Mouse (Mus musculus) granulocyte monocyte progenitor cell, adult 5-6 weeks (primary cell): ENCODE measurements around the gene Gtf2f1. TPM values are rescaled to one million over a fixed set of nuclear protein-coding genes. Genes with fewer than 3 reads are reported as not detected.

ENCODE experiments used
- ATAC-seq: replicated peaks from 2 replicates; pipeline ENCODE4 v1.8.0; 2016; ENCODE audit warnings: mild to moderate bottlenecking, moderate TSS enrichment, inconsistent platforms; ENCODE audit not compliant: poor library complexity, severe bottlenecking
- total RNA-seq, 2 experiments: library from RNA; stranded (forward) in 1 of 2; stranded (reverse) in 1 of 2; fragments of 200-712, 200-1000 nt in 1 of 2; fragments of >200 nt in 1 of 2; fragmentation: Nextera tagmentation in 1 of 2; gene quantifications; 2 replicates each; pipeline ENCODE4 v1.2.3; 2014 to 2017

Gene Gtf2f1
- total RNA-seq (2014; fragmentation: Nextera tagmentation) = 47.6 and 63.8 TPM in 2 replicates
- 103 and 116 TPM in 2 replicates for total RNA-seq (2017)

DNA sequence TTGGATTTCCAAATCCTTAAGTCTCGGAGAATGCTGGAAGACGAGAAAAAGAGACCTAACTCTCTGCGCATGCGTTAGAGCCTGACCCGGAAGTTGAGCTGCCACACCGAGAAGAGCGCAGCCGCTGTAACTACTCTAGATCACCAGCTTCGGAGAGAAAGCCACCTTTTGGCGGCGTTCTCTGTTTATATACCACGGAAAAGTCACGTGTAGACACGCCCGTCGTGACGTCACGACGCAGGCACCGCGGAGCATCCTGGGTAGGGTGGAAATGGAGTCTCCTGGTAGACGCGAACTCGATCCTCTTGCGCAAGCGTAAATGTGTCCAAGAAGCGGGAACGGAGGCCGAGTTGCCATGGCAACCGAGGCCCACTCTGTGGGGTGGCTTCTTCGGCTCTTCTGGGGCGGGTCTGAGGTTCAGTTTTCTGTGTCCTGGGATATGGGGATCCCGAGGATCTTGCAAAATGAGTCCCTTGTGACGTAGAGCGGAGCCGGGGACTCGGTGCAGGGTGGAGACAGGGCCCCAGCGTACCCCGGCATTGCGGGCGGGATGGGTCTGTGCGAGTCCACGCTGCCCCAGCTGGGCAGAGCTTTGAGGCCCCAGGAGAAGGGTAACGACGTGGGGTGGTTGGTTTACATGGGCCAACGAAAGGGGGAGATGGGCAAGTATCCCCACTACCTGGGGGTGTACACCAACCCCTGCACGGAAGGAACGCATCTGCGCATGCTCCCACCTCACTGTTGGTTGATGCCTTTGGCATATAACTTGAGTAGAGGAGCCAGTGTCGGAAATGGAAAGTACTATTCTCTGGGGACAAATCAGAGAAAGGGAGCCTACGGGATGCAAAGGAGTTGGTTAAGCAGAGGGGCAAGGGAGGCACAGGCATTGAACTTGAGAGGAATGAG, at the start of gene Gtf2f1, which contains the start of gene Gm17949:
Gene Gtf2f1, minus strand, starts transcription at position 53 of the 906 bp plus-strand sequence.
Gene Gm17949, plus strand, starts transcription at position 234 of the 906 bp plus-strand sequence.
- peak; percentile 85 for ATAC-seq

DNA sequence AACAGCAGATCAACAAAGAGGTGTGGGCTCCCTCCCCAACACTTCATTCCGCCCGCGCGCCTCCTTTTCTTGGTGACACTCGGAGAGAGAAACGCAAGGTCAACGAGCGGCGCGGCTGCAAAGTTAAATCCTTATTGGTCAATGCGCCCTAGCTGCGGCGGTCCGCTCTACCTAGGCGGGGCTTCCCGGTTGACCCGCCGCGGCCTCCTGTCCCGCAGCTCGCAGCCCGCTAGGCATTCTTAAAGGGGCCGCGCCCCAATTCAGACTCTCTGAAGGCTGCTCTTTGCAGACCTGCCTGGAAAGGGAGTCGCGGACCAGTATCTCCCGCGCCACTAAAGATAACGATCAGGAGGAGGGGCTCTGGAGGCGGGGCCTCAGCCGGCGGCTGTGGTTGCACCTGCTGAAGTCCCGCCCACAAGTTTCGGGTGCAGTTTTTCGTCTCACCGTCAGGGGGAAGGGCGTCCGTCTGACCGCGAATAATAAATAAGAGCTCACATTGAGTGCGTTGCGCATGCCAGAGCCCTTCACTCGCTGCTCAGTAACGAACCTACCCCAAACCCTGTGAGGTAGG, 49.2 kb upstream of the Gtf2f1 start:
- ATAC-seq = peak; percentile 77

DNA sequence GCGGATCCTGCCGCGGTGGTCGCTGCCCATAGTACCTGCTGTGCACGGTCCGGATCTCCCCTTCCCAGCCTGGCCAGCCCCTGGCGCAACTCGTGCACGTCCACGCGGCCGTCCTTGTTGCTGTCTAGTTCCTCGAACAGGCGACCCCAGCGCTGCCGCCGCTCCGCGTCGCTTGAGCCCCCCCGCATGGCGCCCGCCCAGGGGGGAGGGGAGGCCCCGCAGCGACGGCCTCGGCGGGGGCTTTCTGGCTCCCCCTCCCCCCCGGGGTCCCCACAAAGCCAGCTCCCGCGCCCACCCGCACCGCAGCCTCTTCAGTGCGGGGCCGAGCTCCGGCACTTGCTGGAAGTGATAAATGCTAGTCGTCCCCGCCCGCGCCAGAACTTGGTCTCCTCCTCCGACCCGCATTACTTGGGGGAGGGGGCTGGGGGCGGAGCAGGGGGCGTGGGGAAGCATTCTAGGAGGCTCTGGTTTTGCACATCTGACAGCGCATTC, 48.4 kb upstream of the Gtf2f1 start, which contains the start of gene Slc25a23:
Gene Slc25a23, minus strand, starts transcription at position 378 of the 492 bp plus-strand sequence.
- ATAC-seq = peak; percentile 13; the same call in 1 of the 2 replicates

DNA sequence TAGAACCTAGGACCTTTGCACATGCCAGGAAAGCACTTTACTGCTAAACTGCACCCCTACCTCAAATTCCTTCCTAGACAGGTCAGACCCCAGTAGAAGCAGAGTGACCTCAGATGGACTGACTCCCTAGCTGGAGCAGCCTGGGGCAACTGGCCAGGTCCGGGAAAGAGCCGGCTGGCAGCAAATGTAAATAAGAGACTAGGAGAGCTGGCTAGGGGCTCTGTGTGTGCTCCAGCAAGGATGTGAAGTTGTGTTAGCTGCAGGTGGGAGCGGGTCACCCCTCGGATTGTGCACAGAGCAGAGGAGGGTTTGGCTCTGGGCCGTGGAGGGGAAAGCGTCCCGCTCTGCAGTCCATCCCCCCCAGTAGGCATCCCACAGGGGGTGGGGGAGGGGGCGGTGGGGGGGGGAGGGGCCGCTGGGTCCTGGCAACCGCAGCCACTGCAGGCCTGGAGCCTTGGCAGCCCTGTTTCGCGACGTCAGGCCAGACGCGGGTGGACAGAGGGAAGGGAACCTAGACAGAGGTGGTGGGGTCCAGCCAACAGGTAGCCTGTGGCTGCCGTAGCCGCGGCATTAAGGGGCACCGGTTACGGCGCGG, 47.9 kb upstream of the Gtf2f1 start, which contains the start of gene Crb3:
Gene Crb3, plus strand, starts transcription at position 215 of the 595 bp plus-strand sequence.
- no peak for ATAC-seq

DNA sequence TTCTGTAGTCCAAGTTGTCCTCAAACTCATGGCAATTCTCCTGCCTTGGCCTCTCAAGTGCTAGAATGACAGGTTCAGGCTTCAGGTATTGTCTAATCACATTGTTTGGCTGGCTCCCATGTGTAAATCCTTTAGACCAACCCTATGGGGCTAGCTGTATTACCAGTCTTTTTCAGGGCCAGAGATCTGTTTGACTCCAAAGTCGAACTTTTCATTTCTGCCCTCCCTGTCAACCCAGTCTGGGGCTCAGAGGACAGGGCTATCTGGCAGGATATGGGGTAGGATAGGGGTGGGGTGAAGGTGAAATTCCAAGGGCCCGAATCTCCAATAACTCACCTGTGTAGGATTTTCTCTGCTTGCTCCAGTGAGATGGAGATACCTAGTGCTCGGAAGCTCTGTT, 45.2 kb upstream of the Gtf2f1 start:
- no peak for ATAC-seq

DNA sequence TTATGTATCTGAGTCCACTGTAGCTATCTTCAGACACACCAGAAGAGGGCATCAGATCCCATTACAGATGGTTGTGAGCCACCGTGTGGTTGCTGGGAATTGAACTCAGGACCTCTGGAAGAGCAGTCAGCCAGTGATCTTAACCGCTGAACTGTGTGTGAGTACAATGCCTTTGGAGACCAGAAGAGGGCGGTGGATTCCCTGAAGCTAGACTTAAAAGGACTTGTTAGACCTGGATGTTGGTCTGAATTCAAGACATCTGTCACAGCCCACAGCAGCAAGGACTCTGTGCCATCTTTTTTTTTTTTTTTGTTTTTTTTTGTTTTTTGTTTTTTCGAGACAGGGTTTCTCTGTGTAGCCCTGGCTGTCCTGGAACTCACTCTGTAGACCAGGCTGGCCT, 40.6 kb upstream of the Gtf2f1 start:
- ATAC-seq = peak; percentile 63

DNA sequence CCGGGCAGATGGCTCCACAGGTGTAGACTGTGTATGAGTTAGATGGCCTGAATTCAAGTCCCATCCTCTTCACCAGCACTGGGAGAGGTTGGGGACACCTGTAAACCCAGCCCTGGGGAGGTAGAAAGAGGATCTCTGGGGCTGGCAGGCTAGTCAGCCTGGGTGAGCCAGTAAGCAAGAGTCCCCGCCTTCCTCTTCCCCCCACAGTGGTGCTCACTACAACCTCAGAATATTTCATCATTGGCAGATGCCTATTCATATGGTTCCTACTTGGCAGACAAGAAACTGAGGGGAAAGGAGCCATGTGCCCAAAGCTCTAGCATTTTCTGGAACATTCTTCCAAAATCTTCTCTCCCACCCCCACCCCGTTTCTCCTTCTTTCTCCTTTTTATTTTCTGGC, 37.7 kb upstream of the Gtf2f1 start:
- ATAC-seq = peak; percentile 82

DNA sequence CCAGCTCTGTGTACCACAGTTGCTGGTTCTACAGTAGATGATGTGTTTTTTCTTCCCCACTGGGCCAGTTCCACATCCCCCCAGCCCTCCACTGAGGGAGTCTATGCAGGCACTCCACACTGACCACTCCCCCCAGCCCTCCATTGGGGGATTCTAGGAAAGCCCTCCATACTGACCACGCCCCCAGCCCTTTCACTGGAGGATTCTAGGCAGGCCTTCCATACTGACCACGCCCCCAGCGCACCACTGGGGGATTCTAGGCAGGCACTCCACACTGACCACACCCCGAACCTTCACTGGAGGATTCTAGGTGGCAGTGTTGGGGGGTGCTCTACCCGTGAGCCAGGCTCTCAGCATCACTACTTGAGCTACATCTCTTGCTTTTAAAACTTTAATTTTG, 36.3 kb upstream of the Gtf2f1 start:
- ATAC-seq = peak; percentile 42

DNA sequence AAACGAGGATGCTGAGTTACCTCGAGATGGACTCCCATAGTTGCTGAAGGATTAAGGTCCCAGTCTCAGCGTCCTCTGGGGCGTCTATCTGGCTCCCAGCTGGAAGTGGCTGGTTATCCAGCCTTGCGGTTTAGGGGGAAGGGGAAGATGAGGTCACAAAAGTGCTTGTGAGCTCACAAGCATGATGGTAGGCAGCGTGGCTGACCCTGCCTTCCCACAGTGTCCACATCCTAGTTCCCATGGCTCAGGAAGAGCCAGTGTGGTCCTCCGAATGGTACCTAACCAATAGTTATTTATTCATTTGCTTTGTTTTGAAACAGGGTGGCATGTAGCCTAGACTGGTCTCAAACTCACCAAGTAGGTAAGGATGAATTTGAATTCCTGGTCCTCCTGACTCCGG, 30.5 kb upstream of the Gtf2f1 start, which contains the start of gene Slc25a41:
Gene Slc25a41, minus strand, starts transcription at position 101 of the 400 bp plus-strand sequence.
- no peak for ATAC-seq

DNA sequence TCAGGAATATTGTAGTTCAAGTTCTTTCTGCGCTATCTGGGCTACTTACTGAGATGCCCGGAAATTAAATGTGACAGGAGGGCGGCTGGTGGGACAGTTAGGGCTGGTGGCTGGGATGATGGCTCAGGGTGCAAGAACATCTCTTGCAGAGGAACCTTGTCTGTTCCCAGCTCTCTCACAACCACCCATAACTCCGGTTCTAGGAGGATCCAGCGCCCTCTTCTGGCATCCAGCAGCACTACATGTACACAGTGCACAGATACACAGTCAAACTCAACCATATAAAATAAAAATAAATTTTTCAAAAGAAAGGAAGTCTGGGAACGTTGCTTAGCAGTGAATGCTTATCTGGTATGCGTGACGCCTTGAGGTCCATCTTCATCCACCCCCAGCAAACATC, 27.9 kb upstream of the Gtf2f1 start:
- ATAC-seq = peak; percentile 38; the same call in 1 of the 2 replicates

DNA sequence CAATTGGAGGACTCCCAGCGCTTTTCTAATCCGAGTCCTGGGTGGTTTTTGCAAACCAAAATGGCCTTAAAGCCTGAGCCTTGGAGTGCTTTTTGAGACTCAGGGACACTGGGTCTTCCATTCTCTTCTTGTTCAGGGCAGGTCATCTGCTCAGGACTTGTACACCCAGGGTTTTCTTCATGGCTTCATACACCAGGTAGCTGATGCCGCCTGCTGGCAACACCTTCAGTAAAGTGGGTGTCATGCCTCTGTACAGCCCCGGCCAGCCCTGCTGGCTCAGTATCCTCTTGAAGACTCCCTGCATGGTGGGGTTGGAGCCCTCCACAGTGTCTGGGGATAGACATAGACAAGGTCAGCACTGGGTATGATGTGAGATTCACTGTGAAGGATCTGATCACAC, 21.8 kb upstream of the Gtf2f1 start:
- no peak for ATAC-seq

DNA sequence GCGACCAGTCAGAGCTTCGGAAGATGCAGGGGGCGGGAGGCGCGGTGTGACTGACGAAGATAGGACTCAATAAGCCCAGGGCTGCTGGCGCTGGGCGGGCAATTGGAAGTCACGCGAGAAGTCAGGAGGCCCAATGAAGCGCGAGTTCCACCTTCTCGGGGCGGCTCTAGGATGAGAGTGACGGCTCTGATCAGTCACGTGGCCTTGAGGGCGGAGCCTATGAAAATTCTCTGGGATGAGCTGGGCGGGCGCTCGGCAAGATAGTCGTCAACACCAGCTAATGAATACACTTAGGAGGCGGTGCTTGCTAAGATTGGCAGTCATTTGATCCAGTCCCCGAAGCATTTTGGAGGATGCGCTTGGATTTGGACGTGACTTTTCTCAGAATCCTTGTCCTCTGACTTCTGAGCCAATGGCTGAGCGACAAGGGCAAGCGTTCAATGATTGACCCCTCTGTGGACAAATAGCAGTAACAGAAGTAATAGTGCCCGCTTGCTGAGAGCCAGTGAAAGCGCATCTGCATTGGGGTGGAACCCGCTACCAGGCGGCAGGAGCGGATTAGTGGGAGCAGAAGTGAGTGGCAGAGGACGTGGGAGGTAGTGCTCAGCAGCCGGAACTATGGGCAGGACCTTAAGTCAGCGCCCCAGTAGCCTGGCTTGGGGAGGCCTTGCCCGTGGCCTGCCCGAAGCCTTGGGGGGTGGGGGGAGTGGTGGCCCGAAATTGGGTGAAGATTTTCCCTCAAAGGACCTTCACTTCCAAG, 20.8 kb upstream of the Gtf2f1 start:
- ATAC-seq = peak; percentile 80

DNA sequence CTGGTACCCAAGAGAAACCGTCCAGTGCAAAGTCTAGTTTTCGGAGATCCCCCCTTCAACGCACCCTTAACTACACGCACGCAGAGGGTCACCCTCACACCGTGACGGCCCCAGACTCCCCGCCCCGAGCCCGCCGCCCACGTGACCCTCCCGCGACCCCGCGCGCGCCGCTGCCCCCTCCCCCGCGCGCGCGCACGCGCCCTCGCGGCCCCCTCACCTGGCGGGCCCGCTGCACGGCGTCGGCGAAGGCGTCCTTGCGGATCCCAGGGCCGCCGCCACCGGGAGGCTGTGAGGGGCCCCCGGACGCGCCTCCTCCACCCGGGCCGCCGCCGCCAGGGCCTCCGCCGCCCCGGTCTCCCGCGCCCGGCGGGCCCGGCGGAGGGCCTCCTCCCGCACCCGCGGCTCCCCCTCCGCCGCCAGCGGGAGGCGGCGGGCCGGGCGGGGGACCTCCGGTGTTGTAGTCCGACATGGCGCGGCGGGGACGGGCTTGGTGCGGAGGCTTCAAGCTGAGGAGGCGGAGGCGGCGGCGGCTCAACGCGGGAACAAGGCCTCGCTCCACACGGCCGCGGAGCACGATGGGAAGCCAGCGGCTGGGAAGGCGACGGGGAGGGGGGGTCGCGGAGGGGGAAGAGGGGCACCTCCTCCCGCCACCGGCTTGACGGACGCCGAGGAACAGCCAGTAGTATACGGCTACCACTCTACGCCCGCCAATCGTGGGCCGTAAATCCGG, 20.0 kb upstream of the Gtf2f1 start, which contains the start of gene Khsrp:
Gene Khsrp, minus strand, starts transcription at position 592 of the 730 bp plus-strand sequence.
- no peak for ATAC-seq

DNA sequence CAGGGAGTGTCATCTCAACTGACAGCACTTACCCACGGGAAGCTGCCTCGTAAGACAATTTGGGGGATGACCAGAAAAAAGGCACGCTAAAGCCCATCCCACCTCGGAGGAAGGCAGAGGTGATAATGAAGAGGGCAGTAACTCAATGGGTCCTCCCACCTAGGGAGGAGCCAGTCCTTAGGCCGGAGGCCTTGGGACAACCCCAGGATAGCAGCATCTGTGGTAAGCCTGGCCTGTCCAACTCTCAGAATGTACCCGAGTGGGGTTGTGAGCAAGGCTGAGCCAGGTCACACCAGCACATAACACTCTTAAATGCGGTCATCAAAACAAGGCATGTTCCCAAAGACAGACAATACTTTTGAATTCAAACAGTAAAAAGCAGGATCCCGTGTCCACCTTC, 18.6 kb upstream of the Gtf2f1 start:
- ATAC-seq = no peak

DNA sequence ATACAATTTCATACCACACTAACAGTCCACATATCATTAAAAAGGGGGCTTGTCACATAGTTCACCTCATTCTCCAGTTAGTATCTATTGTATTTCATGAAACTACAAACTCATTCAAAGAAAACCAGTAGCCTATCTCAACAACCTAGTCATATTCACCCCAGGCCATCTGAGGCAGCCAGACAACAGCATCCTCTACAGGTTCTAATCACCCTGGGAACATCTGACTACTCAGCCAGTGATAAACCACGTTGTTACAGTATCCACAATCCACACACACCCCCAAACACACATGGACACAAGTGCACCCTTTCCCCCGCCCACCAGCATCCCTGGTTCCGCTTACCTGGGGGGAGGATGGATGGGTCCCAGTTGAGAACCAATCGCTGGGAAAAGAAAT, 16.4 kb upstream of the Gtf2f1 start:
- ATAC-seq = no peak

DNA sequence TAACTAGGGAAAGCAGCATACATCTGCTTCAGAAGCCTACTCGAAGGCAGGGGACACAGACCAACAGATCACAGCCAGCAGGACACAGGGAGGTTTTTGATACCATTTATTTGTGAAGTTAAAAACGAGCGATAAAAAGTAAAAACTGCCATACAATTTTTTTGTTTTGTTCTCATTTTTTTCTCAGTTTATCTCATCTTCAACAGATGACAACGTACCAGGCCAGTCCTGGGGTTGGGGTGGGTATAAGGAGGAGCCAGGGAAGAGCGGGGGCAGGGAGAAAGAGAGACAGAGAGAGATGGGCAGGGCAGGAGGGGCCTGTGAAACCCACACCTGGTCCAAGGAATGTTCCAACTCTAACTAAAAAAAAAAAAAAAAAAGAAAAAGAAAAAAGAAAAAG, 9.9 kb upstream of the Gtf2f1 start:
- no peak for ATAC-seq

DNA sequence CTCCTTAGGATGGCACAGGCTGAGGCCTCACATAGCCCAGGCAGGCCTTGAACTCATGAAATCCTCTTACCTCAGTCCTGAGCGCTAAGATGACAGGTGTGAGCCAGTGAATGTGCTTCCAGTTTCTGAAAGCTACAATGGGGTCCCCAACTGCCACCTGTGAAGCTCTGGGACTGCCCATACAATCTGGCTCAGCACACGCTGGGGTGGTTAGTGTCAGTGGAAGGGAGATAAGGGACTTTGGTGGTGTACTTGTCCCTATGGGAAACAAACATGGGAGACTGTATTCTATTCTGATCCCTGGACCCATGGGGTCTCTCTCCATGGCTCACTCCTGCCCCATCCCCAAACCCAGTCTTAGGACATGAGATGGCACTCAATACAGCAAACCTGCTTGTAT, 8.6 kb upstream of the Gtf2f1 start:
- no peak for ATAC-seq

DNA sequence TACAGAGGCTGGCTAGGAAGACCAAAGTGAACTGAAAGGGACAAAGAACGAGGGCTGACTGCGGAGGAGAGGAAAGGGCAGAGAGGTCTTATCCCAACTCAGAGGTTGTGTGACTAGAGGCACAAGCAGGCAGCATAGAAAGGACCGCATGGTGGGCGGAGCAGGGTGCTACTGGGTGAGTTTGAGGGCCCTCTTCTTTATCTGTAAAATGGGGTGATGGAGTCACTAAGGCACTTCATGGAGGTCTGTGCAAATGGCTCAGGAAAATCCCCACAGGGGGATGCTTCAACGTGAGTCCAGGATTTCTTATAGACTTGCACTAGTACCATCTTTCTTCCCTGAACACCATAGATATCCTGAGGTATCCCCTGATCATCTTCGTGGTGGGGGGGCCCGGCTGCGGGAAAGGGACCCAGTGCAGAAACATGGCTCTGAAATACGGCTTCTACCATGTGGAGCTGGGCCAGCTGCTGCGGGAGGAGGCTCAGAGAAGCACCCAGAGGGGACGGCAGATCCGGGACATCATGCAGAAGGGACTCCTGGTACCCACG, 1.2 kb upstream of the Gtf2f1 start:
- ATAC-seq = no peak

DNA sequence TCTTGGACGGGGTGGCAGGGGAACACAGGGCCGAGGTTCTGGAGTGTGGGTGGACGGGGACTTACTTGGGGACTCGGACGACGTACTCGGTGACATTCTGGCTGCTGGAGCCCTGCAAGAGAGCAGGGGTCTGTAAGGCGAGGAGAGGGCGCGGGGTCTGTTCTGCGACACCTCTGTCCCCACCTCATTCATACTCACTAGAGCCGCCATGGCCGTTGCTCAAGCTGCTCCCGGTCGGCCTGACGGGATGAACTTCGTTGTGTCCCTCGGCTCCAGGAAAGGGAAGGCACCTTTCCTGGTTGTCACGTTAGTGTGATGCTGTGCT, 215 bp downstream of the Gtf2f1 start:
- ATAC-seq = peak; percentile 47; the same call in 1 of the 2 replicates
